Mouse (Mus musculus) layer of hippocampus, postnatal 10 days (tissue): ENCODE measurements around the gene Alpk1. TPM values are rescaled to one million over a fixed set of nuclear protein-coding genes. Genes with fewer than 3 reads are reported as not detected.

ENCODE experiments used
- DNase-seq, 2 experiments: peaks; one replicate each; pipeline ENCODE4 v3.0.0; 2021; ENCODE audit warnings: low spot score in 2 of 2
- total RNA-seq, 2 experiments: library from RNA; stranded (reverse); gene quantifications; 2 replicates each; pipeline ENCODE4 v1.2.3; 2021

The Alpk1 gene
- total RNA-seq, 2 experiments from 2014 or later = 7.9 to 9.2 TPM

GRCm38 (mm10) chr3:127630735-127631372 is 149.5 kb downstream of the Alpk1 start:
- DNase-seq = no peak

GRCm38 (mm10) chr3:127630190-127630589 is 150.1 kb downstream of the Alpk1 start:
- DNase-seq = no peak

- DNase-seq = no peak
Observed at GRCm38 (mm10) chr3:127628311-127629184, 151.8 kb downstream of the Alpk1 start.

GRCm38 (mm10) chr3:127627956-127628310 is 152.4 kb downstream of the Alpk1 start:
- DNase-seq = no peak

- DNase-seq = no peak
Observed at GRCm38 (mm10) chr3:127627151-127627955, 153.0 kb downstream of the Alpk1 start.

- no peak for DNase-seq
Observed at GRCm38 (mm10) chr3:127626524-127626923, 153.8 kb downstream of the Alpk1 start.

GRCm38 (mm10) chr3:127625701-127626399 is 154.5 kb downstream of the Alpk1 start:
- DNase-seq = peak in 1 of 2 experiments; percentile 17

GRCm38 (mm10) chr3:127625296-127625695 is 155.0 kb downstream of the Alpk1 start:
- DNase-seq = peak; percentile 81 to 85

Other genes starting within 250 kb of the Alpk1 start
- 10 to 100 TPM; 18.4 to 20.9 TPM for gene Larp7, start 227.2 kb downstream of the Alpk1 start, total RNA-seq
- gene Zgrf1, start 227.0 kb downstream of the Alpk1 start, total RNA-seq = 1 to 10 TPM; 3.1 to 4.2 TPM
- gene Neurog2, start 147.4 kb downstream of the Alpk1 start, total RNA-seq = 1 to 10 TPM; 2.1 to 2.4 TPM
- gene Tifa, start 9.3 kb upstream of the Alpk1 start, total RNA-seq = 1 to 10 TPM; 3.8 to 3.9 TPM
- 10 to 100 TPM; 76.8 to 82.4 TPM for gene Ap1ar, start 57.0 kb upstream of the Alpk1 start, total RNA-seq
- gene Fam241a, start 115.8 kb upstream of the Alpk1 start, total RNA-seq = 1 to 10 TPM; 5.8 to 6.4 TPM